Mouse (Mus musculus): ENCODE measurements around the gene Tnks1bp1. TPM values are rescaled to one million over a fixed set of nuclear protein-coding genes. Genes with fewer than 3 reads are reported as not detected.

The Tnks1bp1 gene
- polyA plus RNA-seq, 1 experiment, result 27.1 TPM

DNA sequence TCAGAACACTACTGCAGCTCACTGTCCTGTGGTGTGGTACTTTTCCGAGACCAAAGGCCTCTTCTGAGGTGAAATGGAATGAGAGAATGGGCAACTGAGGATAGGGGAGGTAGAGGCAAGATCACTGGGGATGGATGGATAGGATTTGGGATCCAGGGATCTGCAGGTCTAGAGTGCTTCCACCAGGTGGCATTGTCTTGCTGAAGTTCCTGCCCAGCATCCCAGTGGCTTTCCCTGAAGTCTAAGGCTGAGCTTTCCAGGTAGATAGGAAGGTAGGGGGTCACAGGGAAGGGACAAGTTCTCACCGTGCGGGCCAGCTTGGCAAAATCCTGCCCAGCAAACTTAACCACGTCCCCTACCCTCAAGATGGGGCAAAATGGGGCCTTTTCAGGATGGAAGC lies 25.8 kb upstream of the Tnks1bp1 start:
- Histone ChIP-seq H3K9me3 (replicated peaks; ENCODE audit: control insufficient read depth, insufficient read depth, low read length, poor library complexity, severe bottlenecking) (no peaks in the 10 kb centered on the region), H3K4me1 (ENCODE audit: control insufficient read depth, insufficient read depth, low read length) (no peaks in the 10 kb centered on the region), H3K27me3 (ENCODE audit: control insufficient read depth, insufficient read depth, low read length, poor library complexity, severe bottlenecking) (no peaks in the 10 kb centered on the region), H3K27ac (ENCODE audit: insufficient read depth, low read length) (no peak overlapping the region), H3K36me3 (ENCODE audit: control insufficient read depth, insufficient read depth, low read length, poor library complexity, severe bottlenecking) (no peaks in the 10 kb centered on the region), H3K9ac (ENCODE audit: low read depth, poor library complexity, severe bottlenecking) (no peak overlapping the region), H3K4me3 (ENCODE audit: low read depth, low read length) (no peak overlapping the region)
- TF ChIP-seq POLR2A (IDR thresholded peaks at IDR 0.05; ENCODE audit: insufficient read depth, low read length) (no peak), CTCF (IDR thresholded peaks at IDR 0.05; ENCODE audit: low read depth, low read length) (peak; percentile 86)

DNA sequence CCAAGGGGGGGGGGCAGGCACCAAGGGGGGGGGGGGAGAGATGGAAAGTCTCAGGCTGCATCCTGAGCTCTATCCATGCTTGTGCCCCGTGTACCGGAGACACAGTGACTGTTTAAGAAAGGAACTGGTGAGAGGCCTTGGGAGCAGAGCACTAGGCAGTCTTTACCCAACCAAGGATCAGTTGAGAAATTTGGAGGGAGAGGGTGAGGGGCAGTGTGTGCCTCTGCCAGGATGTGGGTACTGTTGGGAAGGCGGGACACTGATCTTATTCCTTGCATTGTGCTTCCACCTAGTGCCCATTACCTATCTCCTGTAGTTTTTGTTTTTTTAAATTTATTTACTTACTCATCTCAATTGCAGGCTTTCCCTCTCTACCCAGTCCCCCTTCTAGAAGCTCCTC lies 21.6 kb upstream of the Tnks1bp1 start:
- Histone ChIP-seq H3K4me1 (ENCODE audit: control insufficient read depth, insufficient read depth, low read length) (no peaks in the 10 kb centered on the region), H3K27me3 (ENCODE audit: control insufficient read depth, insufficient read depth, low read length, poor library complexity, severe bottlenecking) (no peaks in the 10 kb centered on the region), H3K9me3 (replicated peaks; ENCODE audit: control insufficient read depth, insufficient read depth, low read length, poor library complexity, severe bottlenecking) (no peaks in the 10 kb centered on the region), H3K27ac (ENCODE audit: insufficient read depth, low read length) (no peak overlapping the region), H3K4me3 (ENCODE audit: low read depth, low read length) (no peak overlapping the region), H3K36me3 (ENCODE audit: control insufficient read depth, insufficient read depth, low read length, poor library complexity, severe bottlenecking) (no peaks in the 10 kb centered on the region), H3K9ac (ENCODE audit: low read depth, poor library complexity, severe bottlenecking) (no peak overlapping the region)
- TF ChIP-seq EP300 (IDR thresholded peaks at IDR 0.05; ENCODE audit: insufficient read depth, low read depth, low read length) (no peak), CTCF (IDR thresholded peaks at IDR 0.05; ENCODE audit: low read depth, low read length) (no peak), POLR2A (IDR thresholded peaks at IDR 0.05; ENCODE audit: insufficient read depth, low read length) (no peak)

DNA sequence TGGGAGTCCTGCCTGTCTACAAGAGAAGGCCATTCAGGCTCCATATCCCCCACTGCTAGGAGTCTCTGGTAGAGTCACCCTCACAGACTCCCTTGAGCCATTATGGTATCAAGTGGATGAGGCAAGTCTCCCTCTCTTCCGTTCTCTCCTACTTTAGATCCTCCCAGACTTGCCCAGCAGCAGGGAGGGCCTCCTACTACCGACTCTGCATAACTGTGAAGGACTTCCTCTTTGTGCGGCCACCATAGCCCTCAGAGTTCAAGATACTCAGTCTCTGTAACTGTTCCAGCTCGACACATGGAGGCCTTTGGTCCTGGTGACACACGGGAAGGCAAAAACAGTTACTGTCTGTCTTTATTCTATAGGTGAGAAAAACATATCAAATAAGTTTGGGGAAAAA lies 20.5 kb upstream of the Tnks1bp1 start:
- Histone ChIP-seq H3K9ac (ENCODE audit: low read depth, poor library complexity, severe bottlenecking) (no peak overlapping the region), H3K27me3 (ENCODE audit: control insufficient read depth, insufficient read depth, low read length, poor library complexity, severe bottlenecking) (no peaks in the 10 kb centered on the region), H3K4me3 (ENCODE audit: low read depth, low read length) (no peak overlapping the region), H3K36me3 (ENCODE audit: control insufficient read depth, insufficient read depth, low read length, poor library complexity, severe bottlenecking) (no peaks in the 10 kb centered on the region), H3K9me3 (replicated peaks; ENCODE audit: control insufficient read depth, insufficient read depth, low read length, poor library complexity, severe bottlenecking) (no peaks in the 10 kb centered on the region), H3K27ac (ENCODE audit: insufficient read depth, low read length) (no peak overlapping the region), H3K4me1 (ENCODE audit: control insufficient read depth, insufficient read depth, low read length) (no peaks in the 10 kb centered on the region)
- TF ChIP-seq EP300 (IDR thresholded peaks at IDR 0.05; ENCODE audit: insufficient read depth, low read depth, low read length) (no peak), POLR2A (IDR thresholded peaks at IDR 0.05; ENCODE audit: insufficient read depth, low read length) (no peak), CTCF (IDR thresholded peaks at IDR 0.05; ENCODE audit: low read depth, low read length) (no peak)

DNA sequence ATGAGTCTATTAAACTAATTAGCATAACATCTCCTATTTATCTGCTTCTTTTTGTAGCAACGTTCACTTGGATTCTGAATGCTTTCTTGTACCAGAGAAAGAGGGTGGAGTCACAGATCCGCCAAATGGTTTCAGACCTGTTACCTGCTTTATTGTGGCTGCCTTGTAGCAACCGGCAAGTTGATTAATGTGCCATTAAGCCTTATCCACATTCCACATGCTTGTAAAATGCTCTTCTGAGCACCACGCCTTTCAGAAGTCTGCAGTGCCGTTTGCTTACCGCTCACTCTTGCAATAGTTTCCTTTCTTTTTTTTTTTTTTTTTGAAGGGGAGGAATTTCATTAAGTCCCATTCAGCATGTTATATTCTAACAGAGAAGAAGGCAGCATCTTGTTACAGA lies 17.9 kb upstream of the Tnks1bp1 start:
- no peaks in the 10 kb centered on the region for H3K36me3 ChIP-seq (ENCODE audit: control insufficient read depth, insufficient read depth, low read length, poor library complexity, severe bottlenecking)

DNA sequence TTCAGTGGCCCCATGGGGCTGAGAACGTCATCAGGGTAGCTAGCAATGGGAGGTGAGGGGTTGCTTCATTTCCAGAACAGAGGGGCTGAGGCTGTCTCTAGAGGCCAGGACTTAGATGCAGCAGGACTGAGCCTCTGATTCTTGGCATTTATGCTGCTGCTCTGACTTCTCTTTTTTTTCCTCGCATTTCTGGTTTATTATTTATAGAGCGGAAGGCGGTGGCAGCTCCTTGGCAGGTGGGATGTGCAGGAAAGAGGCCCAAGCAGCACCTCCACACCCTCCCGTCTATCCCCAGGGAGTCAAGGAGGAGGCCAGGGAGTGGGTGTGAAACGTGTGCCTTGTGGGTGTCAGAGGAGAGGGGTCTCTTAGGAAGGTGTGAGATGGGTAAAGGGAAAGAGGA lies 16.8 kb upstream of the Tnks1bp1 start:
- H3K4me3 ChIP-seq (ENCODE audit: low read depth, low read length), result no peak overlapping the region
- no peaks in the 10 kb centered on the region for H3K9me3 ChIP-seq (replicated peaks; ENCODE audit: control insufficient read depth, insufficient read depth, low read length, poor library complexity, severe bottlenecking)
- H3K4me1 ChIP-seq (ENCODE audit: control insufficient read depth, insufficient read depth, low read length), result no peaks in the 10 kb centered on the region
- no peak overlapping the region for H3K9ac ChIP-seq (ENCODE audit: low read depth, poor library complexity, severe bottlenecking)
- no peak overlapping the region for H3K27ac ChIP-seq (ENCODE audit: insufficient read depth, low read length)
- TF ChIP-seq EP300 (IDR thresholded peaks at IDR 0.05; ENCODE audit: insufficient read depth, low read depth, low read length), result no peak
- no peak for TF ChIP-seq POLR2A (IDR thresholded peaks at IDR 0.05; ENCODE audit: insufficient read depth, low read length)
- no peak for TF ChIP-seq CTCF (IDR thresholded peaks at IDR 0.05; ENCODE audit: low read depth, low read length)
- no peaks in the 10 kb centered on the region for H3K27me3 ChIP-seq (ENCODE audit: control insufficient read depth, insufficient read depth, low read length, poor library complexity, severe bottlenecking)
- H3K36me3 ChIP-seq (ENCODE audit: control insufficient read depth, insufficient read depth, low read length, poor library complexity, severe bottlenecking), result no peaks in the 10 kb centered on the region

More for the DNA sequence above, 17.9 kb upstream of the Tnks1bp1 start:
- H3K9me3 ChIP-seq (replicated peaks; ENCODE audit: control insufficient read depth, insufficient read depth, low read length, poor library complexity, severe bottlenecking), result no peaks in the 10 kb centered on the region
- H3K27ac ChIP-seq (ENCODE audit: insufficient read depth, low read length), result no peak overlapping the region
- H3K9ac ChIP-seq (ENCODE audit: low read depth, poor library complexity, severe bottlenecking), result no peak overlapping the region
- H3K27me3 ChIP-seq (ENCODE audit: control insufficient read depth, insufficient read depth, low read length, poor library complexity, severe bottlenecking), result no peaks in the 10 kb centered on the region
- H3K4me3 ChIP-seq (ENCODE audit: low read depth, low read length), result no peak overlapping the region
- TF ChIP-seq CTCF (IDR thresholded peaks at IDR 0.05; ENCODE audit: low read depth, low read length), result no peak
- no peak for TF ChIP-seq POLR2A (IDR thresholded peaks at IDR 0.05; ENCODE audit: insufficient read depth, low read length)
- TF ChIP-seq EP300 (IDR thresholded peaks at IDR 0.05; ENCODE audit: insufficient read depth, low read depth, low read length), result no peak
- H3K4me1 ChIP-seq (ENCODE audit: control insufficient read depth, insufficient read depth, low read length), result no peaks in the 10 kb centered on the region

DNA sequence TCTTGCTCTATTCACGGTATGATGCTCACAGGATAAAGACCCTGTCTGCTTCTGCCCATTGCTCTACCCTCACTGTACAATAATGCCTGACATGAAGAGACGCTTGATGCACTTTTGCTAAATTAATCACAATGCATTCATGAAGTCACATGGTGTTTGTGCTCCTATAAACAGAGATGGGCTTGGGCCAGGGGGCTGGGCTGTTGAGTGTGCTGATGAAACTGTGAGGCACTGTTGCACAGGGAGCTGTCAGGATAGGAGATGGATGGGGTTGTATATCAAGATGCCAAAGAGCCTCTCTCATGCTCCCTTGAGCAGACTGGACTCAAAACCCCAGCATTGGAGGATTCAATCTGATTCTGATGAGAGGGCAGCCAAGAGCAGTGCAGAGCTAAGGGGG lies 14.7 kb upstream of the Tnks1bp1 start:
- Histone ChIP-seq H3K27ac (ENCODE audit: insufficient read depth, low read length) (no peak overlapping the region), H3K9ac (ENCODE audit: low read depth, poor library complexity, severe bottlenecking) (no peak overlapping the region), H3K4me3 (ENCODE audit: low read depth, low read length) (no peak overlapping the region), H3K9me3 (replicated peaks; ENCODE audit: control insufficient read depth, insufficient read depth, low read length, poor library complexity, severe bottlenecking) (no peaks in the 10 kb centered on the region), H3K36me3 (ENCODE audit: control insufficient read depth, insufficient read depth, low read length, poor library complexity, severe bottlenecking) (no peaks in the 10 kb centered on the region), H3K4me1 (ENCODE audit: control insufficient read depth, insufficient read depth, low read length) (peaks cover 3% of the 10 kb centered on the region), H3K27me3 (ENCODE audit: control insufficient read depth, insufficient read depth, low read length, poor library complexity, severe bottlenecking) (no peaks in the 10 kb centered on the region)
- TF ChIP-seq CTCF (IDR thresholded peaks at IDR 0.05; ENCODE audit: low read depth, low read length) (no peak), EP300 (IDR thresholded peaks at IDR 0.05; ENCODE audit: insufficient read depth, low read depth, low read length) (no peak), POLR2A (IDR thresholded peaks at IDR 0.05; ENCODE audit: insufficient read depth, low read length) (no peak)

All from ES-Bruce4 (cell line).